Mouse (Mus musculus) small intestine, adult 2 months (tissue): ENCODE measurements around the gene Csmd2.

Experiments used
- CTCF ChIP-seq: fragments of 200-500 bp; IDR thresholded peaks from 2 replicates; pipeline ENCODE4 v1.5.1; 2012; ENCODE audit warnings: low read depth, mild to moderate bottlenecking, control low read depth, inconsistent platforms, low read length, moderate library complexity, mixed read lengths; ENCODE audit not compliant: insufficient replicate concordance, insufficient read length; ENCODE audit errors: extremely low read depth
- POLR2A ChIP-seq: fragments of 200-500 bp; IDR thresholded peaks from 2 replicates; pipeline ENCODE4 v1.6.1; 2012; ENCODE audit warnings: low read depth, mild to moderate bottlenecking, control low read depth, inconsistent platforms, low read length, moderate library complexity

DNA sequence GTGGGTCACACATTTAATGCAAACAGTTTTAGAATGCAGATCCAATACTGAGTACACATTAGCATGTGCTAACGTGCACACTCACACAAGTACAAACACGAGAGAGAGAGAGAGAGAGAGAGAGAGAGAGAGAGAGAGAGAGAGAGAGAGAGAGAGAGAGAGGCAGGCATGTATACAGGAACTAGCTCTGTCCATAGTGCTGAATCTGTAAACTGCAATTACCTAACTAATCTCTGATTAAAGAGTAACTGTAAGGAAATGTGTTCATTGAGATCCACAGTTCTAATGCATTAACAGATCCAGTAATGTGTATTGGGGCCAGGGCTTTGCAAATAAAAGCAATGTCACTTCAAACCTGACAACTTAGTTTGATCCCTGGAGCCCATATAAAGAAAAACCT lies 257.5 kb downstream of the Csmd2 start:
- TF ChIP-seq POLR2A (no peak), CTCF (no peak)
